Mouse (Mus musculus) stomach, embryonic 16.5 days (tissue): ENCODE data around the gene Med27. TPM values are rescaled to one million over a fixed set of nuclear protein-coding genes. Genes with fewer than 3 reads are reported as not detected.
A peak's percentile ranks its signal among the peaks of the same experiment; 100 is the strongest.

ENCODE experiments used
- ATAC-seq: fragments of 200-750 bp; cut with Nextera tagmentation; 2 replicates; pipeline ENCODE4 v1.8.0; 2017; ENCODE audit warnings: moderate number of reproducible peaks, moderate TSS enrichment; ENCODE audit not compliant: insufficient read depth, low FRiP score
- H3K27ac ChIP-seq: fragments of 300-500 bp; sonication (generic); 2 replicates; pipeline ENCODE4 v1.5.1; 2014; ENCODE audit warnings: low read length
- H3K27me3 ChIP-seq: fragments of 300-500 bp; sonication (generic); 2 replicates; pipeline ENCODE4 v1.6.1; 2014; ENCODE audit warnings: low read length, control low read depth, mixed read lengths; ENCODE audit not compliant: control insufficient read depth, insufficient read depth
- H3K36me3 ChIP-seq: fragments of 300-500 bp; sonication (generic); 2 replicates; pipeline ENCODE4 v1.6.1; 2014; ENCODE audit warnings: low read length; ENCODE audit not compliant: control insufficient read depth, insufficient read depth
- H3K4me1 ChIP-seq: fragments of 300-500 bp; sonication (generic); 2 replicates; pipeline ENCODE4 v1.6.1; 2014; ENCODE audit warnings: low read length, control low read depth, mixed read lengths; ENCODE audit not compliant: control insufficient read depth, insufficient read depth
- H3K4me2 ChIP-seq: fragments of 300-500 bp; sonication (generic); 2 replicates; pipeline ENCODE4 v1.6.1; 2014; ENCODE audit warnings: low read depth, low read length, mixed read lengths
- H3K4me3 ChIP-seq: fragments of 300-500 bp; sonication (generic); replicated peaks from 2 replicates; pipeline ENCODE4 v1.5.1; 2014; ENCODE audit warnings: mild to moderate bottlenecking, low read length
- H3K9ac ChIP-seq: fragments of 300-500 bp; sonication (generic); 2 replicates; pipeline ENCODE4 v1.6.1; 2014; ENCODE audit warnings: low read length
- H3K9me3 ChIP-seq: fragments of 300-500 bp; sonication (generic); replicated peaks from 2 replicates; pipeline ENCODE4 v1.6.1; 2016; ENCODE audit warnings: low read length, control low read depth; ENCODE audit not compliant: control insufficient read depth
- WGBS: fragments of 180-500 bp; shearing (Covaris S2); extraction: QIAGEN DNeasy Blood & Tissue Kit; methylation state at CpG from one replicate; pipeline ENCODE4 v1.1.7; 2014; 5-methylcytosine and 5-hydroxymethylcytosine counted together
- polyA plus RNA-seq: library from polyadenylated mRNA; unstranded; fragments of >200 nt; fragmentation: Nextera tagmentation; extraction: Ambion mirVana; gene quantifications from 2 replicates; pipeline ENCODE4 v1.2.1, GENCODE M21; 2015

Gene Med27
- polyA plus RNA-seq, 1 experiment from 2014 or later: 37.0 TPM

- no peak overlapping the region for H3K4me3 ChIP-seq
- no peak overlapping the region for H3K27ac ChIP-seq
- 74% methylated on average over 9 of the region's 9 CpGs for WGBS
- H3K36me3 ChIP-seq: no peaks in the 10 kb centered on the region
- H3K27me3 ChIP-seq: no peaks in the 10 kb centered on the region
- H3K9ac ChIP-seq: no peak overlapping the region
- peaks cover 5% of the 10 kb centered on the region; the same call in 1 of the 2 replicates for H3K4me1 ChIP-seq
- no peak for ATAC-seq
- no peaks in the 10 kb centered on the region for H3K9me3 ChIP-seq
- H3K4me2 ChIP-seq: no peak overlapping the region
Observed at GRCm38 (mm10) chr2:29403799-29404530, 57.3 kb downstream of the Med27 start.

GRCm38 (mm10) chr2:29404931-29405330 is 58.3 kb downstream of the Med27 start:
- no peaks in the 10 kb centered on the region for H3K36me3 ChIP-seq
- H3K27ac ChIP-seq: no peak overlapping the region
- no peak overlapping the region for H3K4me3 ChIP-seq
- ATAC-seq: no peak
- peaks cover 5% of the 10 kb centered on the region; the same call in 1 of the 2 replicates for H3K4me1 ChIP-seq
- H3K27me3 ChIP-seq: no peaks in the 10 kb centered on the region
- H3K9me3 ChIP-seq: no peaks in the 10 kb centered on the region
- H3K4me2 ChIP-seq: no peak overlapping the region
- H3K9ac ChIP-seq: no peak overlapping the region
- WGBS: 65% methylated on average over 10 of the region's 10 CpGs

- Histone ChIP-seq H3K27ac (no peak overlapping the region), H3K4me3 (no peak overlapping the region), H3K27me3 (no peaks in the 10 kb centered on the region), H3K4me1 (peaks cover 5% of the 10 kb centered on the region; the same call in 1 of the 2 replicates), H3K4me2 (no peak overlapping the region), H3K9ac (no peak overlapping the region), H3K9me3 (no peaks in the 10 kb centered on the region), H3K36me3 (no peaks in the 10 kb centered on the region)
- ATAC-seq: no peak
- 75% methylated on average over 2 of the region's 2 CpGs for WGBS
Observed at GRCm38 (mm10) chr2:29405848-29406247, 59.2 kb downstream of the Med27 start.

- Histone ChIP-seq H3K9ac (no peak overlapping the region), H3K27me3 (no peaks in the 10 kb centered on the region), H3K4me1 (peaks cover 11% of the 10 kb centered on the region; the same call in 1 of the 2 replicates), H3K36me3 (no peaks in the 10 kb centered on the region), H3K27ac (no peak overlapping the region), H3K4me2 (no peak overlapping the region), H3K4me3 (no peak overlapping the region), H3K9me3 (no peaks in the 10 kb centered on the region)
- no peak for ATAC-seq
- 81% methylated on average over 3 of the region's 3 CpGs for WGBS
Observed at GRCm38 (mm10) chr2:29407350-29407749, 60.7 kb downstream of the Med27 start.

GRCm38 (mm10) chr2:29407764-29408163 is 61.1 kb downstream of the Med27 start:
- H3K9ac ChIP-seq: no peak overlapping the region
- H3K9me3 ChIP-seq: no peaks in the 10 kb centered on the region
- no peak overlapping the region for H3K27ac ChIP-seq
- no peak for ATAC-seq
- peaks cover 15% of the 10 kb centered on the region for H3K4me1 ChIP-seq
- no peaks in the 10 kb centered on the region for H3K36me3 ChIP-seq
- WGBS: 86% methylated on average over 7 of the region's 7 CpGs
- H3K4me2 ChIP-seq: no peak overlapping the region
- H3K27me3 ChIP-seq: no peaks in the 10 kb centered on the region
- H3K4me3 ChIP-seq: no peak overlapping the region

- H3K4me1 ChIP-seq: peaks cover 19% of the 10 kb centered on the region
Observed at GRCm38 (mm10) chr2:29410884-29411283, 64.3 kb downstream of the Med27 start.

GRCm38 (mm10) chr2:29412458-29412857 is 65.8 kb downstream of the Med27 start:
- no peak overlapping the region; the same call in 1 of the 2 replicates for H3K27ac ChIP-seq
- H3K4me1 ChIP-seq: peaks cover 19% of the 10 kb centered on the region
- ATAC-seq: no peak
- no peak overlapping the region for H3K9ac ChIP-seq
- WGBS: 45% methylated on average over 3 of the region's 3 CpGs
- no peak overlapping the region for H3K4me3 ChIP-seq
- H3K9me3 ChIP-seq: no peaks in the 10 kb centered on the region
- H3K27me3 ChIP-seq: no peaks in the 10 kb centered on the region
- no peak overlapping the region for H3K4me2 ChIP-seq
- H3K36me3 ChIP-seq: no peaks in the 10 kb centered on the region

More at GRCm38 (mm10) chr2:29410884-29411283, 64.3 kb downstream of the Med27 start:
- ATAC-seq: no peak
- Histone ChIP-seq H3K4me3 (no peak overlapping the region), H3K9ac (no peak overlapping the region), H3K27ac (no peak overlapping the region), H3K9me3 (no peaks in the 10 kb centered on the region), H3K36me3 (no peaks in the 10 kb centered on the region), H3K4me2 (no peak overlapping the region), H3K27me3 (no peaks in the 10 kb centered on the region)
- 87% methylated on average over 7 of the region's 7 CpGs for WGBS

GRCm38 (mm10) chr2:29413259-29413993 is 66.8 kb downstream of the Med27 start:
- Histone ChIP-seq H3K4me1 (peaks cover 19% of the 10 kb centered on the region), H3K27me3 (no peaks in the 10 kb centered on the region), H3K9me3 (no peaks in the 10 kb centered on the region), H3K4me2 (peak overlapping the region; percentile 4; the same call in 1 of the 2 replicates), H3K9ac (no peak overlapping the region), H3K36me3 (no peaks in the 10 kb centered on the region), H3K27ac (peak overlapping the region; percentile 31; the same call in 1 of the 2 replicates), H3K4me3 (no peak overlapping the region)
- WGBS: 54% methylated on average over 13 of the region's 13 CpGs
- peak; percentile 86 for ATAC-seq

- WGBS: 83% methylated on average over 7 of the region's 7 CpGs
- H3K4me3 ChIP-seq: no peak overlapping the region
- no peak overlapping the region for H3K27ac ChIP-seq
- no peak overlapping the region for H3K9ac ChIP-seq
- no peaks in the 10 kb centered on the region for H3K9me3 ChIP-seq
- no peak for ATAC-seq
- no peak overlapping the region for H3K4me2 ChIP-seq
- H3K4me1 ChIP-seq: peaks cover 23% of the 10 kb centered on the region
- H3K36me3 ChIP-seq: no peaks in the 10 kb centered on the region
- H3K27me3 ChIP-seq: no peaks in the 10 kb centered on the region
Observed at GRCm38 (mm10) chr2:29414852-29415473, 68.3 kb downstream of the Med27 start.
